Mouse (Mus musculus): ENCODE measurements around the gene Foxc1.

The Foxc1 gene

DNA sequence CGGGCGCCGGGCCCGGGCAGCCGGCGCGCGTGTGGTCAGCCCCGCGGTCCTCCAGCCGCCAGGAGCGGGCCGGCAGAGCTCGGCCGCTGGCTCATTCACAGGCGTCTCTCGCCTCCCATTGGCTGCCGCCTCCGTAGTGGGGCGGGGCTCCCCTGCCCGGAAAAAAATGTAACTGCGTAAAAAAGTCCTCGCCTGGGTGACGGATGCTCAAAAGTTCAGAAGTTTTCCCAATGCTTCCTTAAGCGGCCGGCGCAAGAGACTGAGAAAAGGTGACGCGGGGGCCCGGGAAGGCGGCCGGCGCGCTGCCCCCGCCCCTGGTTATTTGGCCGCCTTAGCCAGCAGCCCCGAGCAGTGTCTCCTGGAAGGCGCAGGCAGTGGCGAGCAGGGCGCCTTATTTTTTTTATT is at the start of gene Foxc1:
Gene Foxc1 (plus strand): TSS at position 206 of the 405 bp plus-strand sequence.
- DNase-seq (ENCODE audit: low spot score) = peak; percentile 49

DNA sequence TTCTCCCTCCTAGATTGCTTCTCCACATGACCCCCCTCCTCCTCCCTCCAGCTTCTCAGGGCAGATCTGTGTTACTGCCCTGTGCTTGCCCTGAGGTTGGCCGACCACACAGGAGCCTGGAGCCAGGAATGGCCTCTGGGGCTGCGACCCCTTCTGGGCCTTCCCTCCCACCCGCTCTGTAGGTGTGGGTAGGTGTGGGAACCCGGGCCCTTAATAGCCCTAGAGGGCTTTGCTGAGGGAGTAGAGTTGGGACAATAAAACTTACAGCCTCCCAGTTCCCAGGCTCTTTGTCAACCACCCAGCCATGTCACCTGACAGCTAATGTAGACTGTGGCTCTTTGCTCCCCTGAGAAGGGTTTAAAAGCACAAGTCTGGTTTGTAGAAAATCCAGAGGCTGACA is 46.0 kb upstream of the Foxc1 start:
- no peak for DNase-seq (ENCODE audit: low spot score)

DNA sequence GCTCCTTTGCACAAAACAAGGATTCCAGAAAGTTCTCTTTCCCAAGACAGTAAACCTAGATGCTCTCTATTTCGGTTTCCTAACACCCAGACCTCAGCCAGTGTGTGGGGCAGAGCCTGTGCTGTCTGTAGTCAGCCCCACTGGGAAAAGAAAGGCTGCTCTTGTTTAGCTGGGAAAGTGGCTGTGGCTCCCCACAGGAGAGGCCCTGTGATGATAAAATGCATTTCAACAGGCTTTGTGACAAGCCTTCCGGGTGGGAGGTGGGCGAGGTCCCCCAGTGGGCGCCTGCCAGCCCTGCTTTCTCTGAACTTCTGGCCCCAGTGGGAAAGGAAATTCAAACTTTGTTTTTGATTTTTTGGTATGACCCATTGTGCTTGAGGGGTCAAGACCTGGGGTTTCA is 45.4 kb upstream of the Foxc1 start:
- DNase-seq (ENCODE audit: low spot score) = no peak

DNA sequence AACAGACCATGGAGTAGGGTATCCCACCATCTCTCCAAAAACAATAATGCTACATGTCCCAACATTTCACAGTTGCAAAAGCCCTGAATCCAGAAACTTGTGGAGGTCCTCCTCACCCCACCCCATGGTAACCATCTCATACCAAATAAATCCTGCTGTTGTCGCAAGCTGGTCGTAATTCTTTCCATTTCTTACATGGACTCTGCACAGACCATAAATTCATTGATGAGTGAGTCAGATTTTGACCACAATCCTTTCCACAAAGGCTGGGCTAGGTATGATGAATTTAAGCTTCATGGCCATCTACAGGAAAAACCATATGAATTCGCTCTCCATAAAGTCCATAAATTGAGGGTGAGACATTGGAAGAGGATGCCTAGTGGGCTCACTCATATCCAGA is 42.0 kb upstream of the Foxc1 start:
- no peak for DNase-seq (ENCODE audit: low spot score)

DNA sequence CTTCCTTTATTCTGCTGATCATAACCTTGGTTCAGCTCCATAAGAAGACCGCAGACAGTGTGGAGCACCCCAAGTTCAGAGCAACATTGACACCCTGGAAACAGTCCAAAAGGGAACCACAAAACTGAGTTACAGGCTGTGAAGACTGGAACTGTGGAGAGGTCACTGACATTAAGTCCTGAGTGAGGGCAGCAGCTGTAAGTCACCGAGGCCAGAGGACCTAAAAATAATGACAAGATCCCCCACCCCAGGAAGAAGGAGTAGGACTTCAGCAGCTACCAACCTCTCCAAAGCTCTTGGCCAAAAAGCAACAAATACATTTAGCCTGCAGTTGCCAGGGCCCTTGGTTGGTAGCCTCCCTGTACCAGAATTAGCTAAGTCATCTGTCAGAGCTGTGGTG is 40.9 kb upstream of the Foxc1 start:
- DNase-seq (ENCODE audit: low spot score) = no peak

DNA sequence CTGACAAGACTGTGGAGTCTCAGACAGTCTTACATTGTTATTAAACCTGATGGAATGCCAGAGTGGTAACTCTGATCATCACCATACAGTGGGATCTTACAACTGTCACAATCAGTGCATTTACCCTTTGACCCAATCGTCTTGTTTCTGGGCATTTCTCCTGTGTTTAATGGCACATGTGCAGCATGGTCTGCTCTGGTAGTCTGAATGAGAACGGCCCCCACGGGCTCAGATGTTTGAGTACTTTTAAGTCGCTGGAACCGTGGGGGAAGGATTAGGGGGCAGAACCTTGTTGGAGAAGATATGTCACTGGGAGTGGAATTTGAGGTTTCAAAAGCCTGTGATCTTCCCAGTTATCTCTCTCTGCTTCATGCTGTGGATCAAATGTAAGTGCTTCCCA is 33.6 kb upstream of the Foxc1 start:
- no peak for DNase-seq (ENCODE audit: low spot score)

DNA sequence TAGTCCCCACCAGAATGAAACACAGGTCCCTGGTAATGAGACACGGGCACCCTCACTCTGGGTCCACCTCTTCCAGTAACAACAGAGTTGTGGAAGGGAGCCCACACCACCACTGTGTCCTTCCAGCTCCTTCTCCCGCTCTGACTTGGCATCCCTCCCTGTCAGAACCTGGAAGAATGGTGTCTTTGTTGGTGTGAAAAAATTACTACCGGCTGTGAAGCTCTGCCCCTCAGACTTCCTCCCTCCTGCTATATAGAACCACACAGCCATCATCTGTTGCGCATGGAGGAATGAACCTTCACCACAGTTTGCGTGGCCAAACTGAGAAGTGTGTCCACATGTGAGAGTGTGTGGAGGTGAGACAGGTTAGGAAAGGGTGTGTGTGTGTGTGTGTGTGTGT is 30.7 kb upstream of the Foxc1 start:
- DNase-seq (ENCODE audit: low spot score) = no peak

DNA sequence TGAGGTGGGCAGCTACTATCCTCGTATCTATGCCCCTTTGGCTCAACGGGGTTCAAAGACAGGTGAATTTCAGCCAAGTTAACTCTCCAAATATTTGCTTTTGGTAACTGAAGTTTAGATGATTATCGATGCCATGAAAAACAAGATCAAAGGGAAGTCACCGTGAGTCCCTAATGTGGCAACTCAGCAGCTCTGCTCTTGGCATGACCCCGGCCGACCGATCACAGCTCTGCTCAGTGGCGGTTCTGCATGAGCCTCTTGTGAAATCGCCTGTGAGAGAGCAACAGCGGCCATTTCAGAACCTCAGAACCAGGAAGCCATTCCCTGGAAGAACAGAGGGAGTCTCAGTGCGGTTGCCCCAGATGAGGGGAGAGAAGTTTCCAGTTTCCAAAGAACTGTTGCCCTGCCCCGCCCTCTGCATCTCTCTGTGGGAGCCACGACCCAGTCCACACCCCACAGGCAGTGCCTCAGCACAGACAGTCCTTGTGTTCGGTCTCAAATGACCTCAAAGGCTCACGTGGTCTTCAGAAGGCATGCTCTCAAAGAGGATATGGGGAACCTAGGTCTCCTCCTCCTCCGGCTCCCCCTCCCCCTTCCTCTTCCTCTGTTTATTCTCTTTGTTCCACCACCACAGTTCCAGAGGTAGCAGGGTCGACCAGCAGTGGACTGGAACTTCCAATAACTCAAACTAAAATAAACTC is 27.0 kb upstream of the Foxc1 start:
- no peak for DNase-seq (ENCODE audit: low spot score)

DNA sequence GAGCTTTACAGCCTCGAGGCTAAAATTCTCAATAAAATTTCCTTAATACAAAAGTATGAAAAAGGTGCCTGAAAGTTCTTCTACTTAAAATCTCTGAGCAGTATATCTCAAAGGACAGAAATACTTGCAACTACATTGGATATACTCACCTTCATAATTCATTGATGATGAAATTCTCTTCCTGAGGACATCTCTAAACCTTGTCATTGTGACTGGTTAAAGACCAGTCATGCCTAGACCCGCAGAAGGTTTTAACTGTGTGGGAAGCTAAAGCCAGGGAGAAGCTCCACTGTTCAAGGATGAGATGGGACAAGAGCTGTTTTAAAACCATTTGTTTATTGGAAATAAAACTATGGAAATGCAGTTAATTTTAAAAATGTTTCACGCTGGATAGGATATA is 26.1 kb upstream of the Foxc1 start:
- DNase-seq (ENCODE audit: low spot score) = no peak

DNA sequence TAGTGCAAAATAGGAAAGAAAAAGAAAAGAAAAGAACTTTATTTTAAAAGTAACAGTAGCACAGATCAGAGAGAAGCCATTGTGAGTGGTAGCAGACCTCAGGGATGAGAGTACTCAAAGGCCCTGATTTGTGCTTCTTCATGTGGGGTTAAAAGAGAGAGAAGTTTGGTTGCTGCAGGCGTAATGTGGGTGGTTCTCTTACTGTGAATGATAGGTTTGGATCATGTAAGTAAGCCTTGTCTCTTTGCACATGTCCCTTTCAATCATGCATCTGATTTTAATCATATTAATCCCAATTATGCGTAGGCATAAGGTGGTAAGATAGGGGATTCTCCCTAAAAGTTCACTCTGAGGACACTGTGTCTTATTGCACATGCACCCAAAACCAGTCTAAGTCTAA is 24.4 kb upstream of the Foxc1 start:
- no peak for DNase-seq (ENCODE audit: low spot score)

DNA sequence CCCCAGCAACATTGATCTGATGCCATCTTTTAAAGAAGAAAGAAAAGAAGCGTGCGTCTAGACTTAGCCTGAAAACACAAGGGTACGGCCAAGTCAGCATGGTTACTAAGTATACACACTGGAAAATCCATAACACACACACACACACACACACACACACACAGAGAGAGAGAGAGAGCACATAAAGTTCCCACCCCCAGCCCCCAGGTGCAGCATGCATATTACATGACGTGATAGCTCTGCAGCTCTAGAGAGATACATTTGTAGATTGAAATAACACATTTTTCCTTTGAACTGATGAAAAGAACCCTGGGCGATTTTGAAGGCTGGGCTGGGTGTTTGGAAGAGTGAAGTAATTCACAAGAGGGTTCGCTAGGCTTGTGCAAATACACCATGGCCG is 21.7 kb upstream of the Foxc1 start:
- no peak for DNase-seq (ENCODE audit: low spot score)

DNA sequence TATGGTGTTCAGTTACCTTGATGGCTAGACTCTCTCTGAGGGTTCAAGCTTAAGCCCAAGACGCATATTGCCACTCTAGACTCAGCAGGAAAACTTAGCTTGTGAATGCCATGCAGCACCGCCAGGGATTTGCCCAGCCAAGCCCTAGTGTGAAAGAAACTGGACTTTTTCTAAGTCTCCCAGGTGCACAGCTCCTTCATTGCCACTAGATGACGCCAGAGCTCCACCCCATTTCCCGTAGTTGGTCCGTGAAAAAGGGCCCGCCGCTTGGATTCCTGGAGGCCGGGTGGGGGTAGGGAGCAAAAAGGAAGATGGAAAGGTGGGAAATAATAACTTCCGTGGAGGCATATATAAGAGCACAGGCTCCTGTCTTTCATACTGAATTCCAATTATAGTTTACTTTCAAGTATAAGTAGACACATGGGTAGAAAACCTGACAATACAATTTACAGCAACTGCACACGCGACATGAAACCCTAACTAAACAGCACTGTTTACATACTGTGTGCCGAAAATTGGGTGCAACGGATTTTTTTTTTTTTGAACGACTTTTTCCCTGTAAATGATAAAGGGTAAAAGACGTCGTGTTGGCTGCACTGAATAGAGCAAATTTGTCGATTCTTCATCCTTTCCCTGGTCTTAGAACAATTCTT is 13.8 kb upstream of the Foxc1 start:
- no peak for DNase-seq (ENCODE audit: low spot score)

DNA sequence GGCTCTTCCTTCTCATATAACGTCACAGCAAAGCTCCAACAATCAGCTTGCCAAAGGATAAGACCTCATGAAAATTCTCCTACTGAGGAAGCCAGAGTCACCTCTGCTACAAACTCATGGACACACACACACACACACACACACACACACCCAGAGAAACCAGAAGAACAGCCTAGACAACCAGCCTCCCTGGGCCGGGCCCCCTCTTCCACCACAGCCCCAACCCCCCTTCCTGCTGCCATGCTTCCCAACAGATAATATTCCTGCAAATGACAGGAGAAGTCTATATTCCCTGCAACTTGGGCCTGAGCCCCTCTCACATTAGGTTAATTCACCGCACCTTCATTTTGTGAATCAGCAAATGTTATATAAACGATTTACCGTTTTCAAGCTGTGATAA is 13.3 kb upstream of the Foxc1 start:
- no peak for DNase-seq (ENCODE audit: low spot score)

DNA sequence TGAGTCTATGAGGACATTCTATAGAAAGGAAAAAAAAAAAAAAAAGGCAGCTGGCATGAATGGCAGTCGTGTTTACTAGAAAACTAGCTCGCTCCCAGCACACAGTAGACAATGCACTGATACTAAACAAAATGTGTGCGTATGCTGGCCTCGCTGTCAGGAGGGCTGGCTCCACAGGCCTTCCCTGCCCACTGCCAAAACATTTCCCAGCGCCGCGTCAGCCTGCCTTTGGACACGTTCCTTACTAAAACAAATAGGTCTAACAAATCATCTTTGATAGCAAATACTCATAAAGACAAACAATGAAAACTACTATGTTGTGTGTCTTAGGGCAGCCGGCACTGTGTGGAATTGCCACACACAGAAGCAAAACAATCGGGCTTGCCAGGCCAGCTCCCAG is 9.1 kb upstream of the Foxc1 start:
- DNase-seq (ENCODE audit: low spot score) = no peak

DNA sequence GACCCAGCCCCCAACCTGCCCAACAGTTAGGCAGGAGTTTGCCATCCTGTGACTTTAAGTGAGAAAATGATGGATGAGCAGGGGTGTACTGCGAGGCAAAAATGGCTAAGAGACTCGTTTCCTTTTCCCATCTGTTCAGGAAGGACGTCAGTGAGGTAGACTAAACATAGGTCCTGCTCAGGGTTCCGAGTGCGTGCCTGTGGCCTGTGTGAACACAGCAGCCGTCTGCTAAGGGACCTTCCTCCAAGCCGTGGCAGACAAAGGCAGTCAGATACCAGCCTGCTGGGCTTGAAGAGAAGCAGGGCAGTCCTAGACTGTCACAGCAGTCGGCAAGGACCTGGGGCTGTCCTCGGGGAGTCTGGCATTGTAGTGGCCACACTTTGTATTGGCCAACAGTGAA is 8.4 kb upstream of the Foxc1 start:
- DNase-seq (ENCODE audit: low spot score) = no peak

DNA sequence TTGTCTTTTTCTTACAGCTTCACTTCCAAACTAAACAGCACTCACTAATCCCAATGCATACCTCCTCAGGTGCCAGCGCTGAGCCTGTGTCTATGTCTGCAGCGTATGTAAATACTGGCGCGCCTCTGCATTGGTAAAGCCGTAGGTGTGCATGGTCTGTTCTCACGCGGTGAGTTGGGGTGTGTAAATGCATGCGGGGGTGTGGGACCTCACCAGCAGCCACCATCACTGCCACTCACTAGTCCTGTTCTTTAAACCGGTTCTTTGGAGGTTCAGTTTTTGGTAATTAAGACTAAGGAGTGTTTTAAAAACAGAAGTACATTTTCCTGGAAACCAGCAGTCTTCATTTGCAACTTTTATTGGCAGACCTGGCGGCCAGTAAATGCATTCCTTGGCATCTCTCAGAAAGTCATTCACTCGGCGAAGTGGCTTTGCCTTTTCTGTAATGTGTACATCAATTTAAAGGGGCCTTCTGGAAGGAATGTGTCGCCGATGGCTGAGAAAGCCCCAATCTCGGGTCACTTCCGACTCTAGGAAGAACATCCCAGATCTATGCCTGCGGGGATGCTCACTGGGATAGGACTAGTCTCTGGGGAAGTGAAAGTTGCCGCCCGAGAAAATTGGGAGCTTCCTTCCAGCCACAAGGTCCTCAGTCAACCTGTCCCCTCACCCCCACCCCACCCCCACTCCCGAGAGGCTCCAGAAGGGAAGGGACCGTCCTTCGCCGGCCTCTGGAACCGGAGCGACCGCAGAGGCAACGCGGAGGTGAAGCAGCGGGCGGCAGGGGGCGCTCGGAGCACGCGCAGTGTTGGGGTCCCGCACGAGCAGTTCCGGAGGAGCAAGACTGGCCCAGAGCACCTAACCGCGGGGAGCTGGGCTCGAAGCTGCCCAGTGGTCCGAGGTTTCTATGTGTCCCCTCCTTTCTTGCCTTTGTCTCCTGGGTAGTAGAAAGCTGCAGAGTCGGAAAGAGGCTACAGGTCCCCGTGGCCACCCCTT is 5.6 kb upstream of the Foxc1 start:
- DNase-seq (ENCODE audit: low spot score) = peak; percentile 71

DNA sequence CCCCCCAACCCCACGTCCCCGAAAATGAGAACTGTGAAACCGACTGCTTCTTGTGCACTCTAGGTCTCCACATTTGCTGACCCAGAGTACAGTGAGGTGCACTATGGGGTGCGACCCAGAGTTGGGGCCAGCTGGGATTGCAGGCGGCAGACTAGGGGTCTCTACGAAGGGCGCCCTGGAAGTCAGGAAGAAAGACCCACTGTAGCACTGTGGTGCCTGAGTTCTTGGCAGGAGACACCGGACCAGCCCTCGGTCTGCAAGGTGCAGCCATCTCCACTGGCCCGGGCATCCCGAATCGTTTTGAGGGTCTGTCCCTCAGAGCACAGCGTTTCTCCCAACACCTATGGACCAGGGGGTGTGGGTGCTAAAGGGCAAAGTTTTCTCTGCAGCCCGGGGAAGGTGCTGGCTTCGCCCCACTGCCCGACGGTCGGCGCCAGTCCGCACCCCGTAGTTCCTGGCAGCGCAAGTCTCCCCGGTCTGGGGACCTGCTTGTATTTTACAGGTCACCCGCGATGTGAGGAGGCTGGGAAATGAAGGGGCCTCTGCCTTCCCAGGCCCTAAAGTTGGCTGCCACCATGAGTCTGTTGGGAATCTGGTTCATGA is 4.6 kb upstream of the Foxc1 start:
- no peak for DNase-seq (ENCODE audit: low spot score)

DNA sequence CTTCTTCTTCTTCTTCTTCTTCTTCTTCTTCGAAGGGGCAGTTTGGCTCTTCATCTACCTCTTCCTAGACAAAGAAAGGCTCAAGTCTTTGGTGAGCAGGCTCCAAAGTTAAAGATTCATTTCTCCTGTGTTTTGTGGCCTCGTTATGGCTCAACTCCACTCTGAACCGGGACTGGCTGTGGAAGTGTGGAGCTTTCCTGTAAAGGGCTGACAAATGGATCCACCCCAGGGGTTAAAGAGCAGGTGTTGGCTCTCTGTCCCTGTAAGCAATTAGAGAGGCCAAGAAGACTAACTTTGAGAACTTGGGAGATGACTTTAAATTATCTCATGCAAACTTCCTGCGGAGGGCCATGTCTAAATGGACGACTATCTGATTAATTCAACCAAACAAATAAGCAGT is 4.0 kb upstream of the Foxc1 start:
- no peak for DNase-seq (ENCODE audit: low spot score)

DNA sequence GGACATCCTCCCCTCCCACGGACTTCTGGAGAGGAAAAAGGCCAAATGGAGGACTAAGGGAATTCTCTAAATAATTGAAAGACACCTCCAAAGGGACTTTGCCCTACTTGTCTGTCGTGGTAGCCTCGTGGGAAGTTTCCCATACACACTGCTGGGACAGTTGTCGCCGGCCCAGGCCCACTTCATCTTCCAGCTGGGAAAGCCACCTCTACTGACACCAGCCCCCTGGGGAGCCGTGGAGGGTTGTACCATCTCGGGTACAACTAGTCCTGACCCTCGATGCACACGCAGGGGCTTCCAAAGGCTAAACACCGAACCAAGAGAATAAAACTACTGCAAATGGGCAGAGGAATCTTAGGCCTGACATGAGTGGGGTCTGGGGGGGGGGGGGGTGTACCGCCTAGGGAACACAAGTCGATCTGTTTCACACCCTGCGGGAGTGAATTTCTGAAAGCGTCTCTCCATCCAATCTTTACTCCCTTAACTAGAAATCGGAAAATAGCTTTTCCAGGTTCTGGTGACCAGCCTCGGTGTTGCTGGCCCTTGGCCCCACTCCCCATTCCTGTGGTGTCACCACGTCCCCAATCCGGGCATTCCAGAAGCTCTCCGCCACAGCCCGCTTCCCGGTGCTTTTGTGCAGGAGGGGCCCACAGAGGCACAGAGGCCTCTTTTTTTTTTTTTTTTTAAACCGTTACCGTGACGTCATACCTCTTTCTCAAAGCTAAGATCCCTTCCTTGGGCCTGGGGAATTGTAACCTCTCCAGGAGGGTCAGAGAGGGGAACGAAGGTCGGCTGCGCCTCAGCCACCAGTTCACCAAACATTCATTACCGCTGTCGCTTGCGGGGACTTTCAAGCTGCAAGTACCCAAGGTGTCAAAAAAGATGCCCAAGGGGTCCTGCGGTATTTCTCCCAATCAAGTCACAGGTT is 3.0 kb upstream of the Foxc1 start:
- no peak for DNase-seq (ENCODE audit: low spot score)

DNA sequence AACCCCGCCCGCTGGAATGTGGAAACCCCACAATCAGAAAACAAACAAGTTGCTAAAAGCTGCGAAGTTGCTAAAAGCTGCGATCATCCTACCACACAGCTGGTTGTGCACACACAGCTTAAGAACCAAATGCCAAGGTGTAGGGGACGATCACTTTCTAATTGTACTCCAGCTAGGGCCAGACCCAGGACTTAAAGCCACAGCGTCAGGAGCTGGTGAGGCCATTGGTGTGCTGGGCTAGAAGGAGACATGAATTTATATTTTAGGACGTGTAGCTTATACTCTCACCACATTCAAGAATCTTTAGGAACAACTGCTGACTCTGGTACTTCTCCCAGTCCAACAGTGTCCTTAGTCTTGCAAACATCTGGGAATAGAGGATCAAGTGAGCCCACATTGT is 1.9 kb upstream of the Foxc1 start:
- DNase-seq (ENCODE audit: low spot score) = no peak

DNA sequence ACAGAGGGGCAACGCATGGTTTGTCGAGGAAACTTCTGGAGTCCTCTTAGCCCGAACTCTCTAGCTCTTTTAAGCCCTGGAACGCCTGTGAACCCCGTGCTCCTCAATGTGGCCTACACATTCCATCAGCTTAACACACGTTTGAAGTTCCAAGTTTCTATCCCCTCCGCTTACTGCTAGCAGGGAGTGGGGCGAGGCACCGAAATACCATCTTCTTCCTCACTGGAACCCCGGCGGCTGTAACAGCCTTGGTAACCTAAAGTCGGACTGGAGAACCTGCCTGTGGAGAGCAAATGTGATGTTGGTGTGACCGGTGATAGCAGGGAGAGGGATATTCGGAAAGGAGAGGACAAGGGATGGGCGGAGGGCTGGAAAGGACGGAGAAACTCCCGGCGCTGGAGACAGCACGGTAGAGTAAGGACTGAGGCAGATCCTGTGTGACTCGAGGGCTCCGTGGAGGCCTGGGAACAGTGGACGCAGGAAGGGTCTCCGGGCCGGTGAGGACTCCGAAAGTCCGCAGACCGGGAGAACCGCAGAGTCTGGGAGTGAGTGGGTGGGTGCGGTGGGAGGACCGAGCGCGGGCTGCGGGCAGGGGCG is 504 bp upstream of the Foxc1 start:
- DNase-seq (ENCODE audit: low spot score) = no peak
